Mouse (Mus musculus) kidney, adult 2 months (tissue): ENCODE data around the gene Fthl17a. TPM values are rescaled to one million over a fixed set of nuclear protein-coding genes. Genes with fewer than 3 reads are reported as not detected.

Experiments
- DNase-seq: peaks from one replicate; pipeline ENCODE4 v3.0.0; 2021
- H3K27ac ChIP-seq: fragments of 200-500 bp; 2 replicates; pipeline ENCODE4 v1.5.1; 2012; ENCODE audit warnings: low read depth, low read length, control low read depth, inconsistent platforms; ENCODE audit not compliant: insufficient read depth
- H3K27me3 ChIP-seq: fragments of 200-500 bp; replicated peaks from 2 replicates; pipeline ENCODE4 v1.6.1; 2012; ENCODE audit warnings: mild to moderate bottlenecking, moderate library complexity, low read length, inconsistent platforms; ENCODE audit not compliant: control insufficient read depth, insufficient read depth
- H3K36me3 ChIP-seq: fragments of 200-500 bp; 2 replicates; pipeline ENCODE4 v1.6.1; 2012; ENCODE audit warnings: mild to moderate bottlenecking, moderate library complexity, low read length, inconsistent platforms; ENCODE audit not compliant: control insufficient read depth, insufficient read depth
- H3K4me1 ChIP-seq: fragments of 200-500 bp; 2 replicates; pipeline ENCODE4 v1.6.1; 2011; ENCODE audit warnings: low read length; ENCODE audit not compliant: control insufficient read depth, insufficient read depth
- H3K4me3 ChIP-seq: fragments of 200-500 bp; 2 replicates; pipeline ENCODE4 v1.5.1; 2011; ENCODE audit warnings: mild to moderate bottlenecking, low read depth, low read length, control low read depth; ENCODE audit not compliant: insufficient read depth
- CTCF ChIP-seq: fragments of 200-500 bp; conservative IDR thresholded peaks from 2 replicates; pipeline ENCODE4 v1.5.1; 2011; ENCODE audit warnings: low read depth, mild to moderate bottlenecking, control low read depth, low read length, moderate library complexity, mixed read lengths; ENCODE audit not compliant: insufficient read depth, insufficient read length
- POLR2A ChIP-seq: fragments of 200-500 bp; IDR thresholded peaks from one replicate; pipeline ENCODE4 v1.6.1; 2011; ENCODE audit warnings: low read depth, low read length, control low read depth
- WGBS: fragments of 180-500 bp; shearing (Covaris S2); methylation state at CpG from one replicate; pipeline ENCODE4 v1.1.7; 2018; 5-methylcytosine and 5-hydroxymethylcytosine counted together
- polyA plus RNA-seq: library from polyadenylated mRNA; depleted of rRNA; stranded (reverse); fragments of >200 nt; gene quantifications from 2 replicates; pipeline ENCODE4 v1.2.3, GENCODE M21; 2012; rRNA removed

Fthl17a gene
- polyA plus RNA-seq: not detected in 2 replicates

GRCm38 (mm10) chrX:85249379-85249778 is at the start of gene Fthl17a:
Fthl17a (plus strand) TSS chrX:85249679.
- no peak within 1 kb of the TSS for H3K4me3 ChIP-seq
- H3K36me3 ChIP-seq: no peaks in the 10 kb centered on the region
- H3K4me1 ChIP-seq: no peaks in the 10 kb centered on the region
- no peak within 1 kb of the TSS for H3K27ac ChIP-seq
- no peak for DNase-seq
- no peaks in the 10 kb centered on the region for H3K27me3 ChIP-seq
- no peak for TF ChIP-seq POLR2A
- TF ChIP-seq CTCF: no peak
- 91% methylated on average over 2 of the region's 2 CpGs for WGBS

- H3K4me3 ChIP-seq: no peak overlapping the region
- TF ChIP-seq CTCF: no peak
- no peak for TF ChIP-seq POLR2A
- H3K27me3 ChIP-seq: no peaks in the 10 kb centered on the region
- H3K27ac ChIP-seq: no peak overlapping the region
- no peaks in the 10 kb centered on the region for H3K4me1 ChIP-seq
- 73% methylated on average over 2 of the region's 2 CpGs for WGBS
- DNase-seq: no peak
- H3K36me3 ChIP-seq: no peaks in the 10 kb centered on the region
Measured at GRCm38 (mm10) chrX:85207001-85207400, 42.5 kb upstream of the Fthl17a start.

GRCm38 (mm10) chrX:85226883-85227282 is 22.6 kb upstream of the Fthl17a start:
- DNase-seq: no peak
- H3K4me1 ChIP-seq: no peaks in the 10 kb centered on the region
- TF ChIP-seq CTCF (no peak), POLR2A (no peak)
- no peaks in the 10 kb centered on the region for H3K36me3 ChIP-seq
- no peak overlapping the region for H3K4me3 ChIP-seq
- H3K27ac ChIP-seq: no peak overlapping the region
- H3K27me3 ChIP-seq: no peaks in the 10 kb centered on the region

- DNase-seq: no peak
- H3K27ac ChIP-seq: no peak overlapping the region
- no peaks in the 10 kb centered on the region for H3K4me1 ChIP-seq
- WGBS: 36% methylated on average over 8 of the region's 8 CpGs
- TF ChIP-seq POLR2A (no peak), CTCF (no peak)
- H3K4me3 ChIP-seq: no peak overlapping the region
- no peaks in the 10 kb centered on the region for H3K27me3 ChIP-seq
- no peaks in the 10 kb centered on the region for H3K36me3 ChIP-seq
Measured at GRCm38 (mm10) chrX:85271821-85272220, 22.3 kb downstream of the Fthl17a start.

- peak; percentile 0 for DNase-seq
- TF ChIP-seq CTCF: no peak
- no peak for TF ChIP-seq POLR2A
- Histone ChIP-seq H3K4me3 (no peak overlapping the region), H3K27ac (no peak overlapping the region), H3K27me3 (no peaks in the 10 kb centered on the region), H3K4me1 (no peaks in the 10 kb centered on the region), H3K36me3 (no peaks in the 10 kb centered on the region)
- WGBS: 24% methylated on average over 6 of the region's 6 CpGs
Measured at GRCm38 (mm10) chrX:85272296-85272695, 22.8 kb downstream of the Fthl17a start.

- no peak for DNase-seq
- Histone ChIP-seq H3K4me1 (no peaks in the 10 kb centered on the region), H3K4me3 (no peak overlapping the region), H3K36me3 (no peaks in the 10 kb centered on the region), H3K27me3 (no peaks in the 10 kb centered on the region), H3K27ac (no peak overlapping the region)
- TF ChIP-seq POLR2A (no peak), CTCF (no peak)
- WGBS: 75% methylated on average over 1 of the region's 1 CpGs
Measured at GRCm38 (mm10) chrX:85289846-85290245, 40.4 kb downstream of the Fthl17a start.

GRCm38 (mm10) chrX:85292781-85293180 is 43.3 kb downstream of the Fthl17a start:
- WGBS: 71% methylated on average over 5 of the region's 5 CpGs
- TF ChIP-seq POLR2A (no peak), CTCF (no peak)
- no peak overlapping the region for H3K27ac ChIP-seq
- no peaks in the 10 kb centered on the region for H3K4me1 ChIP-seq
- no peak for DNase-seq
- no peaks in the 10 kb centered on the region for H3K27me3 ChIP-seq
- no peaks in the 10 kb centered on the region for H3K36me3 ChIP-seq
- H3K4me3 ChIP-seq: no peak overlapping the region

GRCm38 (mm10) chrX:85294001-85294400 is 44.5 kb downstream of the Fthl17a start:
- H3K4me3 ChIP-seq: no peak overlapping the region
- no peaks in the 10 kb centered on the region for H3K27me3 ChIP-seq
- TF ChIP-seq POLR2A: no peak
- TF ChIP-seq CTCF: no peak
- no peak overlapping the region for H3K27ac ChIP-seq
- H3K36me3 ChIP-seq: no peaks in the 10 kb centered on the region
- no peaks in the 10 kb centered on the region for H3K4me1 ChIP-seq
- no peak for DNase-seq
- WGBS: 77% methylated on average over 3 of the region's 3 CpGs
